Mouse (Mus musculus): ENCODE results near the gene Adam8.
A peak's percentile ranks its signal among the peaks of the same experiment; 100 is the strongest.

The Adam8 gene

GRCm38 (mm10) chr7:139992406-139992805, at the start of gene Adam8:
Gene Adam8, minus strand, starts transcription at chr7:139992562.
- DNase-seq (ENCODE audit: low read depth, low spot score): no peak

GRCm38 (mm10) chr7:140037171-140037555, 44.8 kb upstream of the Adam8 start:
- no peak for DNase-seq (ENCODE audit: low read depth, low spot score)

DNA sequence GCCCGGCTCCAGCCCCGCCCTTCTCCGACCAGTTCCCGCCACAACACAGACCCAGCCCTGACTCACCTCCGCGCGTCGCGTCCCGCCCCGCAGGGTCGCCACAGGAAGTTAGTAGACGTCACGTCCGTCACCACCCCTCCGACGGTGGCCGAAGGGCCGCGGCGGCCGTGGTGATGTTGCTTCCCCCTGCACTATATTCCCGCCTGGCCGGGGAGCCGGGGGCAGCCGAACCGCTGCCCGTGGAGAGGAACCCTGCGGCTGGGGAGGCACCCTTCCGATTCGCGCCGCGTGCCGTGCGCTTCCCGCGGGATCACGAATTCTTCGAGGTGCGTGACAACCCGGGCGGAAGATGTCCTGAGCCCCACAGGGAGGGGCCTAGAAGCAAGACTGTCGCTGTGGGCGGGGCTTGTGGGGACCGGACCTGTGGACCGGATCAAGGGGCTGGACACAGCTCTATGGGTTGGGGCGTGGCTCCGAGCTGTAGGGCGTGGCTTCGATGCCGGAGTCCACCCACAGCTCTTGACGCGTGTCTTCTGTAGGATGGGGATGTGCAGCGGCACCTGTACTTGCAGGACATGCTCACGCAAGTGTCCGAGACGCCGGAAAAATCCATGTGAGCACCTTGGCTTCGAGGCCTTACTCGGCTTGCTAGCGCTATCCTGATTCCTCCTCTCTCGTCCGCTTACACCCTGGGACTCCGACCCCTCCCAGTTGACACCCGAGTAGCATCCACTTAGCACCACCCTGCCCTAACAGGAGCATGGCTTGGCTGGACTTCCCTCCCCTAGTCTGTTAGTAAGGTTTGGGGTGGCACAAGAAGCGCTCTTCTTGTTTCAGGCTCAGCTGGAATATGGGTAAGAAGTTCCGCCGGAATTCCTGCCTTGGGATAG, 44.2 kb upstream of the Adam8 start, which contains the start of the genes Zfp511 and Tubgcp2:
TSS of gene Zfp511 (plus strand) at position 111 of the 890 bp plus-strand sequence.
TSS of gene Tubgcp2 (minus strand) at position 389 of the 890 bp plus-strand sequence.
- peak; percentile 93 for DNase-seq (ENCODE audit: low read depth, low spot score)

DNA sequence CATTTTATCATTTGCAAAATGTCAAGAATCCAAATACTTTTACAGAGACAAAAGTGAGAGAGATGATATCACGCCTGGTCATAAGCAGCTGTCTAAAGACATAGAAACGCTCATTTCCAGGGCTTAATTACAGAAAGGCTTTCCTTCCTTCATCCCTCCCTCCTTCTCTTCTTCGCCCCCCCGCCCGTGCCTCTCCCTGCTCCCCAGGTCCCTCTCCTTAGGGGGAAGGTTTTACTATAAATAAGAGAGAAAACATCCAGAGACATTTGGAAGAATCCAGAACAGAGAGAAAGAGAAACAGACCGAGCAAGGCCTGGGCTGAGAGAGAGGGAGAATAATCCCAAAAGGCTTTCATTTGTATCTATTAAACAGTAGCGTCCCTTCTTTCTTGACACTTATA, 43.1 kb upstream of the Adam8 start:
- no peak for DNase-seq (ENCODE audit: low read depth, low spot score)

DNA sequence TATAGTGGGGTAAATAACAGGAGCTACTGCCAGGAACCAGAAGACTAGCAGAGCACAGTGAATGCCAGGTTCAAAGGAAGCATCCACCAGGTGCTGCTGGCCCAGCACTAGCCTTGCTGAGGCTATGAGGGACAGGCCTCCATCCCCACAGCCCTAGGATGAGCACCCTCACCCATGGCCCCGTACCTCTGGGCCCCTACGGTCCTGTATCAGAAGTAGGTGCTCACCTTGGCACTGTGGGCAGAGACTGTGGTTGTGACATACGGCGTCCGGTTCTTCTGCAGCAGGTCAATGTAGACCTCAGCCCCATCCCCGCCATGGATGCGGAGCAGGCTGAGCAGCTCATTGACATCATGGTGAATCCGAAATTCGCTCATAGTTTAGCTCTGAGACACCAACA, 41.0 kb upstream of the Adam8 start:
- no peak for DNase-seq (ENCODE audit: low read depth, low spot score)

GRCm38 (mm10) chr7:140032366-140032765, 40.0 kb upstream of the Adam8 start:
- no peak for DNase-seq (ENCODE audit: low read depth, low spot score)

DNA sequence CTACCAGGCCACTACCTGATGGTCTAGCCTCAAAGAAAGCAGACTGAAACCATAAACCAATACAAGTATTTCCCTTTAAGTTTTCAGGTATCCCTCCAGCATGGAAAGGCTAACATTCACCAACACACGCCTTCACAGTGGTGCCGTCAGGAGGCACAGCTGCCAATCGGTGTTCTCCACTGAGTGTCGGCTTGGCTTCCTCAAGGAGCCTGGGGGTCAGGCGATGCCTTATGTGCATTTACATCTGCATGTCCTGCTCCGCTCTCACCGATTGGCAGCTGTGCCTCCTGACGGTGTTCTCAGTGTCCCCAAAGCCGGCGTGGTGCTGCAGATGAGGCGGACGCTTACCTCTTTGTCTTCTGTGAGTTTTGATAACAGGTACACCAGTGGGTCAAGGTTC, 39.4 kb upstream of the Adam8 start:
- no peak for DNase-seq (ENCODE audit: low read depth, low spot score)

DNA sequence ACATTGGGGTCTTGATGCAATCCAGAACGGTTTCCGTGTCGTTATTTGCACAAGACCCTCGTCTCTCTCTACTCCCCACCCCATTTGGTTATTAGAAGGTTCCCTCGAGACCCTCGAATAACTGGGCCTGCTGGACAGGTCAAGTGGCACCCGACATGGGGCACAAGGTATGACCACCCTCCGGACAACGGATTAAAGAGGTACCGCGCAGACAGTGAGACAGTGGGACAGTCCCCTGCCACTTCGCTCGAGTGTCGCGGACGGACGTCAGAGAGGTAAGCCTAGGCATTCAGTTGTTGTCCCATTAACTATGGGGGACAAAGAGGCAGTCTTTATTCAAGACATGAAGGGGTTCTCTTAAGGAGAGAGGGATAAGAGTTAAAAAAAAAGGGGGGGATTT, 19.0 kb upstream of the Adam8 start:
- DNase-seq (ENCODE audit: low read depth, low spot score): no peak

DNA sequence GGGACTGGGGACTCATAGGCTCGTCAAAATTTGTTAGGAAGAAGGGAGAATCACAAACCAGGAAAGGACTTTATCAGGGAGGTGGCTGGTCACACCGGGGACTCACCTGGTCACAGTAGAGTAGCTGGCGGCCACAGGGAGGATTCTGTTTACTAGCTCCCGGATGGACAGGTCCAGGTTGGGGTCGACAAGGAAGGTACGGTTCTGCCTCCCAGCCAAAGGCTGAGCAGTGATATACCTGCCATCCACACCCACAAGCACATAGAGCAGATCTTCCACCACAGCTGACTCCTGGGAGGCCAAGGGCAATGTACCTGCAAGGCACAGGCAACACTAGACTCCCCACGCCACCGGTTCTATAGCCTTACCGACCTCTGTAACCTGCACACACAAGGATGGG, 15.4 kb upstream of the Adam8 start:
- DNase-seq (ENCODE audit: low read depth, low spot score): no peak

DNA sequence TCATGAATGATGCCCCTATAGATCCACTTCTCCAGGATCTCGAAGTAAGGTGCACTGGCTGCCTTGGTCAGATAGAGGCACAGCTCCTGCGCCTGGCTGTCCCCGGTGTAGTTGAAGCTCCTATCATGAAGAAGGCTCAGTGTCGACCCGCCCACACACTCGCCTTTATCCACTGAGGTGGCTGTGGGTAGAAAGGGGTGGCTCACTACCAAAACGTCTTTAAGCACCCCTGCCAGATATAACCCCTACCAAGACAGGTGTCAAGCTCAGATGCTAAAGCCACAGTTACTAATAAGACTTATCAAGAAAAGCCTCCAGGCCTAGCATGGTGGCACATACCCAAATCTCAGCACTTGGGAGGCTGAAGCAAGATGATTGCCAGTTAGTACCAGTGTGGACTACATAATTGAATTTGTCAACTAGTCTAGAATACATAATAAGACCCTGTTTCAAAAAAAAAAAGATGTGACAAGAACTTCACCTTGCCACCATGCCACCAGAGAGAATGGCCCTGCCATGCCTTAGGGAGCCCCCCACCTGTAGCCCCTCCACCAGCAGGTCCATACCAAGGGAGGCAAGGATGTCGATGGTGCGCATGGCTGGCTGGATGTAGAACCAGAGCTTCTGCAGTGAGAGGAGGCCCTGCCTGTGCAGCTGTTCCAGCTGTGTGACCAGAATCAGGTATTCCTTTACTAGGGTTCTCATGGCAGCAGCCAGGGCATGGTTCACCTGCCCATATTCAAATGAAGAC, 14.7 kb upstream of the Adam8 start:
- DNase-seq (ENCODE audit: low read depth, low spot score): no peak

- DNase-seq (ENCODE audit: low read depth, low spot score): no peak
Observed at GRCm38 (mm10) chr7:140004666-140005065, 12.3 kb upstream of the Adam8 start.

DNA sequence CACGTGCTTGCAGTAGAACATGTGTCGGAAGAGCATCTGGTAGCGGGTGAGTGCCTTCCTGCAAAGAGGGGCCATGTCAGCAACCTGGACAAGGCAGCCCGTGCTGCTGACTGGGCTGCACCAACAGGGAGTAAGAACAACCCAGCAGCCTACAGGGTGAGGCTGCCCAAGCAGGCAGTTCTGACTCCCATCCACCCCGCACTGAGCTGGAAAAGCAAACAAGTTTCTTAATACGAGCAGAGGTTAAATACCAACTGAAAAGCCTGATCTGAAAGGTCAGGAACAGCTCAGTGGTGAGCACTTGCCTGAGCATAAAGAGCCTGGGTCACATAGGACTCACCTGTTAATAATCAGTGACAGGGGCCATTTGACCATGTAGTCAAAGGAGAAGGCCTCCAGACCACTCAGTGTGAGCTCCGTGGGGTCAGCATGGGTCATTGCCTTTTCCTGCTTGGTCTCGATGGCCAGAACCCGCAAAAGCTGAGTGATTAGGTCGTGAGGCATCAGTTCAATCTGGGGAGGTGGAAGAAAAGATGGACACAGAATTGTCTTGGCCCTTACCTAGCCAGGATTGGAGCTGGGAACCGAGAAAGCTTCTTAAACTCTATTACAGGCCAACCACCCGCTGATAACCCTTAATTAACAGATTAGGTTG, 8.9 kb upstream of the Adam8 start:
- no peak for DNase-seq (ENCODE audit: low read depth, low spot score)

- no peak for DNase-seq (ENCODE audit: low read depth, low spot score)
Observed at GRCm38 (mm10) chr7:139998691-139999350, 6.5 kb upstream of the Adam8 start.

DNA sequence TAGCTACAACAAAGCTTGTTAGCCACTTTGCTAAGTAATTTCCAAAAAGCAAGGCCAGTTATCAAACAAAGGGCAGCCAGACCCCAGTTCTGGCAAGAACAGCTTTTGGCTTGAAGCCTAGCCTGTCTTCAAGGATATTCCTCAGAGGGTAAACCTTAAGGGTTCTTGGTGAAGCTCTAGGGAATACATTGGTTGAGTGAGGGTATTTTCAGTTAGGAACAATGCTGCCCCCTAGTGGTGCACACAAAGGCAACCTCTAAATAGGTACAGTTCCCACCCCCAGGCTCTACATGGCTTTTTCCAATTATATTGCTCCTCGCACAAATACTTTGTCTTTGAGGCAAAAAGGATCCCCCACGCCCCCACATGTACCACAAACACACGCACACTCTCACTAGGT, 2.3 kb upstream of the Adam8 start:
- DNase-seq (ENCODE audit: low read depth, low spot score): peak; percentile 69

DNA sequence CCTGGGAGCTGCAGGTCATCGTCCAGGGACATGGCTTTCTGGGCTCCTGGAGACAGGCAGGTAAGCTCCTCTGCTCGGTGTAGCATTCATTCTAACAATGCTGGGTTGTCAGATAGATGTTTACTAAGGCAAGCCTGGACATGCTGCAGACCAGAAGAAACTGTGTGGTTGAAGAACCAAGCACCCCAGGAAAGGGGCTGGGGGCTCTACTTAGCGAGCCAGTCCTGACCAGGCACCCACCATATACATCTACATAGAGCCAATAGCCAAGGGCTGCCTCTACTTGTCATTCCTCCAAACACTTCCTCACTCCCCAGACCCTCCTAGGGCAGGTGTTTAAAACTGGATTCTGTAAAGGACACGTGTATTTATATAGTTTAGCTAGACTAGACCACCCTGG, 1.8 kb upstream of the Adam8 start:
- no peak for DNase-seq (ENCODE audit: low read depth, low spot score)

- no peak for DNase-seq (ENCODE audit: low read depth, low spot score)
Observed at GRCm38 (mm10) chr7:139993532-139993931, 1.2 kb upstream of the Adam8 start.

GRCm38 (mm10) chr7:139990864-139991394, 1.4 kb downstream of the Adam8 start:
- DNase-seq (ENCODE audit: low read depth, low spot score): no peak

GRCm38 (mm10) chr7:139988272-139988671, 4.1 kb downstream of the Adam8 start:
- DNase-seq (ENCODE audit: low read depth, low spot score): no peak

- DNase-seq (ENCODE audit: low read depth, low spot score): no peak
Observed at GRCm38 (mm10) chr7:139984505-139984904, 7.9 kb downstream of the Adam8 start.

GRCm38 (mm10) chr7:139982058-139982457, 10.3 kb downstream of the Adam8 start:
- no peak for DNase-seq (ENCODE audit: low read depth, low spot score)

- no peak for DNase-seq (ENCODE audit: low read depth, low spot score)
Observed at GRCm38 (mm10) chr7:139980778-139981177, 11.6 kb downstream of the Adam8 start.
